Comparison of ENCODE assay signal across 10 mouse cellular contexts in the genomic region with DNA sequence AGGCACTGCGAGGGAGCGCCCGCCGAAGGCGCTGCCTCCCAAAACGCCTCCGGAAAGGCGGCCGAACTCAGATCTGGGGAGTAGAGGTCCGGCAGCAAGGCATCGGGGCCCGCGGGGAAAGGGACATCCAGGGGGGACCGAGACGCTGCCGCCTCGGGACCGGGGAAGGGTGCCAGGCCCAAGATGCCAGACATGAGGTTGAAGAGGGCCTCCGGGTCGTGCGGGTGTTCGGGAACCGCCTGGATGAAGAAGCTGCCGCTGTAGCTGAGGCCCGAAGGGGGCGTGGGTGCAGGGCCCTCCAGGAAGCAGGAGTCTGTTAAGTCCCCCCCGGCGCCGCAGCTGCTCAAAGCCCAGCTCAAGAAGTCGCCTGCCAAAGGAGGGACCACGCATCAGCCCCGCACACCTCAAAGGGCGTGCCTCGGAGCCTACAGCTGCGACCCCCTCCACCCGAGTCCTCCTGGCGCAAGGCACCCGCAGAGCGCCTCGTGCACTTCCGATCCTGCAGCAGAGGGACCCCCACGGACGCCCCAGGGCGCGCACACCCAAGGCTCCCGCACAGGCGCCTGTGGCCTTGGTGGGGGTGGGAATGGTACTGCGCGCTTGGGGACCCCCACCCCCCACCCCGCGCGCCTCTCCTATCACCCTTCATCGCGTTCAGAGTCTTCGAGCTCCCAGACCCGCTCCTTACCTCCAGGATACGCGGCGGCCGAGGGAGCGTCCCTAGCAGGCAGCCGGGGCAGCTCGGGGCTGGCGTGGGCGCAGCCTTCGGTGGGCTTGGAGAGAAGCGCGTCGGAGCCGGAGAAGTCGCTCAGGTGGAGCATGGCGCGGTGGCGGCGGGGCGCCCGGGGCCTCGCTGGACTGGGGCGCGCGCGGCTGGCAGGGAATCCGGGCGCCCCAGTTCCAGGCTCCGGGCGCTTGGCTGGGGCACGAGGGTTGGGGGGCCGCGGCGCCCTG. TPM values are rescaled to one million over a fixed set of nuclear protein-coding genes. Genes with fewer than 3 reads are reported as not detected.
DNase-seq lines count a peak whose midpoint lies in the region; ATAC-seq lines count a peak whose summit lies in the region.
"Had no signal": no experiment of that assay in that cellular context is flagged by ENCODE, and none has a peak within 500 bp of the region (broad histone marks: within the 10 kb centered on the region; RNA-seq: fewer than 3 reads in every experiment).

No protein-coding gene starts in this region.

- no peak for DNase-seq in heart, postnatal 10 days
- DNase-seq in ES-CJ7 (ENCODE audit: low read depth, low spot score) = peak; percentile 56
- peak; percentile 45 for DNase-seq in embryo, embryonic 11 days
- DNase-seq in induced T-regulatory cell, adult 2 months (ENCODE audit: low read depth) = peak; percentile 10
- peak; percentile 55 for DNase-seq in midbrain, embryonic 14.5 days
- DNase-seq in ovary, postnatal 14 days (ENCODE audit: low spot score) = no peak

- no peaks in the 10 kb centered on the region; the same call in 1 of the 2 replicates for H3K9me3 ChIP-seq in heart, embryonic 14.5 days (ENCODE audit: control insufficient read depth, low read length)
- H3K9me3 ChIP-seq in midbrain, embryonic 14.5 days (ENCODE audit: control insufficient read depth, low read length) = no peaks in the 10 kb centered on the region

- peaks cover 0 to 17% of the 10 kb centered on the region in 2 experiments; a peak in 3 of 4 replicates for H3K4me1 ChIP-seq in heart, embryonic 14.5 days (ENCODE audit: control insufficient read depth in 2 of 2, insufficient read depth in 2 of 2, low read length in 2 of 2)
- H3K4me1 ChIP-seq in midbrain, embryonic 14.5 days (ENCODE audit: control insufficient read depth, insufficient read depth, low read length) = peaks cover 14% of the 10 kb centered on the region

- no peak; the same call in 1 of the 2 replicates for ATAC-seq in heart, embryonic 14.5 days (ENCODE audit: insufficient number of reproducible peaks, insufficient read depth, low FRiP score, low read depth)
- ATAC-seq in midbrain, embryonic 14.5 days (ENCODE audit: low FRiP score, low TSS enrichment) = peak; percentile 28; the same call in 1 of the 2 replicates
- ATAC-seq in granulocyte monocyte progenitor cell, adult 5-6 weeks (replicated peaks; ENCODE audit: poor library complexity, severe bottlenecking) = no peak

- H3K4me3 ChIP-seq in heart, embryonic 14.5 days (ENCODE audit: control insufficient read depth in 1 of 2, insufficient read depth in 1 of 2, low read depth in 1 of 2, low read length in 2 of 2) = peak overlapping the region; percentile 46 to 49
- peak overlapping the region; percentile 41 for H3K4me3 ChIP-seq in midbrain, embryonic 14.5 days (replicated peaks; ENCODE audit: low read depth, low read length)

- intact Hi-C loops in heart, postnatal 10 days (cut with DNase I) = no loop called here

- no peak overlapping the region for H3K9ac ChIP-seq in heart, embryonic 14.5 days (ENCODE audit: low read length)
- H3K9ac ChIP-seq in midbrain, embryonic 14.5 days (replicated peaks; ENCODE audit: low read length) = peak overlapping the region; percentile 36; the same call in 1 of the 2 replicates

- H3K27me3 ChIP-seq in heart, embryonic 14.5 days (ENCODE audit: control insufficient read depth, insufficient read depth, low read length) = peaks cover 90% of the 10 kb centered on the region
- H3K27me3 ChIP-seq in midbrain, embryonic 14.5 days (ENCODE audit: control insufficient read depth, insufficient read depth, low read length) = peaks cover 75% of the 10 kb centered on the region

- 1% methylated on average over 79 of the region's 90 CpGs for WGBS in heart, embryonic 14.5 days
- WGBS in midbrain, embryonic 14.5 days = under 1% methylated on average over 88 of the region's 90 CpGs

- peak overlapping the region; percentile 87 for H3K4me2 ChIP-seq in heart, embryonic 14.5 days (ENCODE audit: low read length)
- H3K4me2 ChIP-seq in midbrain, embryonic 14.5 days (ENCODE audit: low read length) = peak overlapping the region; percentile 79

- H3K27ac ChIP-seq in heart, embryonic 14.5 days (replicated peaks in 1 of 2; ENCODE audit: control insufficient read depth in 1 of 2, insufficient read depth in 1 of 2, low read depth in 2 of 2, low read length in 2 of 2) = no peak overlapping the region
- no peak overlapping the region for H3K27ac ChIP-seq in midbrain, embryonic 14.5 days (replicated peaks; ENCODE audit: low read depth, low read length)

- H3K36me3 ChIP-seq in heart, embryonic 14.5 days (ENCODE audit: control insufficient read depth, insufficient read depth, low read length) = no peaks in the 10 kb centered on the region
- H3K36me3 ChIP-seq in midbrain, embryonic 14.5 days (ENCODE audit: control insufficient read depth, insufficient read depth, low read length) = no peaks in the 10 kb centered on the region

RNA-seq across cellular contexts. Expression of gene Egr4, which starts 0.5 kb away (rescaled TPM):
- not detected in 2 replicates for polyA plus RNA-seq in heart, embryonic 14.5 days (2014; fragmentation: Nextera tagmentation; extraction: Ambion mirVana)
- not detected for total RNA-seq in heart, postnatal 10 days (2021)
- polyA plus RNA-seq in midbrain, embryonic 14.5 days (2014; fragmentation: Nextera tagmentation; extraction: Ambion mirVana) = not detected in 2 replicates
- not detected in 2 replicates for total RNA-seq in granulocyte monocyte progenitor cell, adult 5-6 weeks (2014; fragmentation: Nextera tagmentation)
- total RNA-seq in granulocyte monocyte progenitor cell, adult 5-6 weeks (2017) = not detected in 2 replicates
- total RNA-seq: heart, postnatal 14 days; MEL had no signal

RNA-seq across cellular contexts. Expression of gene Fbxo41, which starts 10.1 kb away (rescaled TPM):
- polyA plus RNA-seq in heart, embryonic 14.5 days (2014; fragmentation: Nextera tagmentation; extraction: Ambion mirVana) = not detected in 2 replicates
- total RNA-seq in heart, postnatal 10 days (2021) = not detected
- 10.1 and 11.4 TPM in 2 replicates for polyA plus RNA-seq in midbrain, embryonic 14.5 days (2014; fragmentation: Nextera tagmentation; extraction: Ambion mirVana)
- not detected in 2 replicates for total RNA-seq in granulocyte monocyte progenitor cell, adult 5-6 weeks (2014; fragmentation: Nextera tagmentation)
- total RNA-seq in granulocyte monocyte progenitor cell, adult 5-6 weeks (2017) = not detected in 2 replicates
- total RNA-seq: heart, postnatal 14 days had no signal

Comparison
In these comparisons a context has a peak if more than half of its experiments do, and no peak if none do; other contexts are left out.
1. DNase-seq: peak in ES-CJ7 (single experiment), embryo, embryonic 11 days (single experiment), induced T-regulatory cell, adult 2 months (single experiment) and midbrain, embryonic 14.5 days (single experiment); none in heart, postnatal 10 days (0 of 2) and ovary, postnatal 14 days (single experiment).